Mouse (Mus musculus) embryonic facial prominence, embryonic 14.5 days (tissue): ENCODE data around the gene Fen1. TPM values are rescaled to one million over a fixed set of nuclear protein-coding genes. Genes with fewer than 3 reads are reported as not detected.

Source experiments
- ATAC-seq: fragments of 200-750 bp; cut with Nextera tagmentation; 2 replicates; pipeline ENCODE4 v1.8.0; 2017; ENCODE audit warnings: low read depth, moderate number of reproducible peaks, moderate TSS enrichment
- DNase-seq: peaks from one replicate; pipeline ENCODE4 v3.0.0-alpha.2; 2015; ENCODE audit warnings: low spot score
- H3K27ac ChIP-seq: fragments of 300-500 bp; sonication (generic); replicated peaks from 2 replicates; pipeline ENCODE4 v1.5.1; 2014; ENCODE audit warnings: low read depth, mild to moderate bottlenecking, low read length, moderate library complexity
- H3K27me3 ChIP-seq: fragments of 300-500 bp; sonication (generic); replicated peaks from 2 replicates; pipeline ENCODE4 v1.6.1; 2014; ENCODE audit warnings: low read length; ENCODE audit not compliant: control insufficient read depth, insufficient read depth
- H3K36me3 ChIP-seq: fragments of 300-500 bp; sonication (generic); 2 replicates; pipeline ENCODE4 v1.6.1; 2014; ENCODE audit warnings: low read length, mixed read lengths; ENCODE audit not compliant: control insufficient read depth, insufficient read depth
- H3K4me1 ChIP-seq: fragments of 300-500 bp; sonication (generic); 2 replicates; pipeline ENCODE4 v1.6.1; 2014; ENCODE audit warnings: antibody characterized with exemption, low read length; ENCODE audit not compliant: control insufficient read depth, insufficient read depth
- H3K4me2 ChIP-seq: fragments of 300-500 bp; sonication (generic); 2 replicates; pipeline ENCODE4 v1.6.1; 2014; ENCODE audit warnings: low read depth, mild to moderate bottlenecking, low read length, moderate library complexity, mixed read lengths
- H3K4me3 ChIP-seq: fragments of 300-500 bp; sonication (generic); 2 replicates; pipeline ENCODE4 v1.5.1; 2014; ENCODE audit warnings: low read depth, mild to moderate bottlenecking, low read length
- H3K9ac ChIP-seq: fragments of 300-500 bp; sonication (generic); 2 replicates; pipeline ENCODE4 v1.6.1; 2014; ENCODE audit warnings: low read depth, mild to moderate bottlenecking, low read length, moderate library complexity, mixed read lengths
- H3K9me3 ChIP-seq: fragments of 300-500 bp; sonication (generic); 2 replicates; pipeline ENCODE4 v1.6.1; 2016; ENCODE audit warnings: low read length; ENCODE audit not compliant: control insufficient read depth
- WGBS: fragments of 180-500 bp; shearing (Covaris S2); extraction: QIAGEN DNeasy Blood & Tissue Kit; methylation state at CpG from one replicate; pipeline ENCODE4 v1.1.7; 2014; 5-methylcytosine and 5-hydroxymethylcytosine counted together
- microRNA-seq: library from miRNA; unstranded; fragments of <30 nt; microRNA quantifications from one replicate; pipeline ENCODE4, GENCODE M21; 2016; ENCODE audit warnings: borderline number of aligned reads
- polyA plus RNA-seq: library from polyadenylated mRNA; unstranded; fragments of >200 nt; fragmentation: Nextera tagmentation; extraction: Ambion mirVana; gene quantifications from 2 replicates; pipeline ENCODE4 v1.2.1, GENCODE M21; 2014

Fen1 gene
- polyA plus RNA-seq, 1 experiment from 2014 or later, result 52.7 TPM

- DNase-seq (peak; percentile 11), ATAC-seq (no peak)
- no peak overlapping the region for H3K4me3 ChIP-seq
- WGBS, result 48% methylated on average over 3 of the region's 3 CpGs
- H3K36me3 ChIP-seq, result no peaks in the 10 kb centered on the region
- no peaks in the 10 kb centered on the region for H3K27me3 ChIP-seq
- H3K4me1 ChIP-seq, result no peaks in the 10 kb centered on the region
- no peak overlapping the region for H3K27ac ChIP-seq
- H3K4me2 ChIP-seq, result no peak overlapping the region
- no peaks in the 10 kb centered on the region for H3K9me3 ChIP-seq
- no peak overlapping the region for H3K9ac ChIP-seq
Observed at GRCm38 (mm10) chr19:10149189-10149588, 54.8 kb downstream of the Fen1 start.

Small RNA genes lying within 50 kb of the gene (microRNA-seq; reads per million reads assigned to microRNA genes)
- gene Mir6993, result not detected

Other genes starting within 250 kb of the Fen1 start
- gene Fth1, start 223.6 kb downstream of the Fen1 start, polyA plus RNA-seq, result 1,690 and 1,712 TPM in 2 replicates
- gene Best1, start 202.5 kb downstream of the Fen1 start, polyA plus RNA-seq, result 1.5 and 2.2 TPM in 2 replicates
- gene Rab3il1, start 202.5 kb downstream of the Fen1 start, polyA plus RNA-seq, result 48.1 and 54.4 TPM in 2 replicates
- 15.6 and 20.9 TPM in 2 replicates for gene Fads3, start 162.6 kb downstream of the Fen1 start, polyA plus RNA-seq
- 23.4 and 28.4 TPM in 2 replicates for gene Fads2, start 102.4 kb downstream of the Fen1 start, polyA plus RNA-seq
- 73.6 and 79.5 TPM in 2 replicates for gene Fads1, start 21.3 kb downstream of the Fen1 start, polyA plus RNA-seq
- 482 and 563 TPM in 2 replicates for gene Tmem258, start 155 bp downstream of the Fen1 start, polyA plus RNA-seq
- 0.87 and 0.96 TPM in 2 replicates for gene Myrf, start 36.6 kb upstream of the Fen1 start, polyA plus RNA-seq
- 2.8 and 2.9 TPM in 2 replicates for gene Dagla, start 100.7 kb upstream of the Fen1 start, polyA plus RNA-seq
- gene Syt7, start 184.9 kb upstream of the Fen1 start, polyA plus RNA-seq, result 1.4 and 2.0 TPM in 2 replicates